Comparison of ENCODE assay signal across 9 mouse cellular contexts in the genomic region with DNA sequence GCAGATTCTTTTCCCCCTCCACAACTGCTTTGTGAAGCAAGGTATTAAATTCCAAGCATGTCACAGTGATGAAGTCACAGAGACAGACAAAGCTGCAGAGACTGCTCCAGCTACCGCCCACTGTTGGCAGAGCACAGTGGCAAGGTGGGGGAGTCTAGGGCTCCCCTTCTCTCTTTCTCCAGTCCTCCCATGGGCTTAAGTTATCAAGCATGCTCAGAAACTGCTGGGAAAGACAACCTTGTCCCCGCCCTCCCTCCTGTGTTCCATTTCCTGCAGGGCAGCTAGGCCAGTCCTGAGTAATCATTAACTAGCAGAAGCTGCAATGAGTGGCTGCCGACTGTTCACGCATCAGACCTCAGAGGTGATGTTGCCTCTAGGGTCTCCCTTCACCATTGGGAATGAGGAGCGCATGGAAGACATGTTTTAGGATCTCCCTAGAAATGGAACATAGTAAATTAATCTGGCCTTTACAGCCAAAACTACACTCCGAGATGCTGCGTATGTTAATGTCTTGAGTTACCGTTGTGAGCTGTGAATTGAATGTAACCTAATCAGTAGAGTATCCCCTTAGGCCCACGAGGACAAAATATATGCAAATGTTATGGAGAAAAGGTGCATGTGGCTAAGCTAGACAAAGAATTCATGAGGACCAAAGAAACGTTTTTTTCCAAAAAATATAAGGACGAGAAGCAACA.
DNase-seq lines count a peak whose midpoint lies in the region; ATAC-seq and TF ChIP-seq lines count a peak whose summit lies in the region.
"Had no signal": no experiment of that assay in that cellular context is flagged by ENCODE, and none has a peak within 500 bp of the region (broad histone marks: within the 10 kb centered on the region; RNA-seq: fewer than 3 reads in every experiment).

No protein-coding gene starts in this region.

- no peak for TF ChIP-seq EP300 in ES-Bruce4 (IDR thresholded peaks at IDR 0.05; ENCODE audit: insufficient read depth, low read depth, low read length)

- H3K36me3 ChIP-seq in ES-Bruce4 (ENCODE audit: control insufficient read depth, insufficient read depth, low read length, poor library complexity, severe bottlenecking): no peaks in the 10 kb centered on the region
- no peaks in the 10 kb centered on the region for H3K36me3 ChIP-seq in stomach, embryonic 16.5 days (ENCODE audit: control insufficient read depth, insufficient read depth, low read length)

- 30% methylated on average over 11 of the region's 11 CpGs for WGBS in stomach, embryonic 16.5 days

- H3K27ac ChIP-seq in ES-Bruce4 (ENCODE audit: insufficient read depth, low read length): peak overlapping the region; percentile 41; the same call in 1 of the 2 replicates
- peak overlapping the region; percentile 73 for H3K27ac ChIP-seq in stomach, embryonic 16.5 days (ENCODE audit: low read length)

- H3K27me3 ChIP-seq in ES-Bruce4 (ENCODE audit: control insufficient read depth, insufficient read depth, low read length, poor library complexity, severe bottlenecking): no peaks in the 10 kb centered on the region
- H3K27me3 ChIP-seq in stomach, embryonic 16.5 days (ENCODE audit: control insufficient read depth, insufficient read depth, low read length): no peaks in the 10 kb centered on the region

- no peak overlapping the region for H3K4me3 ChIP-seq in ES-Bruce4 (ENCODE audit: low read depth, low read length)
- H3K4me3 ChIP-seq in stomach, embryonic 16.5 days (replicated peaks; ENCODE audit: low read length): no peak overlapping the region
- H3K4me3 ChIP-seq: myocyte had no signal

- no peak for TF ChIP-seq CTCF in ES-Bruce4 (IDR thresholded peaks at IDR 0.05; ENCODE audit: low read depth, low read length)

- DNase-seq in embryo, embryonic 9.5 days (ENCODE audit: extremely low spot score): peak; percentile 49
- DNase-seq in kidney, adult 11 months: peak; percentile 89
- peak; percentile 38 to 54 for DNase-seq in lung, adult 18-20 months
- DNase-seq in gastrocnemius, postnatal 25 days: no peak
- DNase-seq in spleen, adult 12 weeks (ENCODE audit: low spot score): no peak
- no peak for DNase-seq in right cerebral cortex, adult 2 months (ENCODE audit: low spot score in 2 of 2)

- no peak for TF ChIP-seq POLR2A in ES-Bruce4 (IDR thresholded peaks at IDR 0.05; ENCODE audit: insufficient read depth, low read length)

- no peaks in the 10 kb centered on the region for H3K9me3 ChIP-seq in ES-Bruce4 (replicated peaks; ENCODE audit: control insufficient read depth, insufficient read depth, low read length, poor library complexity, severe bottlenecking)
- H3K9me3 ChIP-seq in stomach, embryonic 16.5 days (replicated peaks; ENCODE audit: control insufficient read depth, low read length): no peaks in the 10 kb centered on the region

- peaks cover 2% of the 10 kb centered on the region for H3K4me1 ChIP-seq in ES-Bruce4 (ENCODE audit: control insufficient read depth, insufficient read depth, low read length)
- peaks cover 3% of the 10 kb centered on the region for H3K4me1 ChIP-seq in stomach, embryonic 16.5 days (ENCODE audit: control insufficient read depth, insufficient read depth, low read length)

- H3K4me2 ChIP-seq in stomach, embryonic 16.5 days (ENCODE audit: low read depth, low read length): 0 out of 2 replicates have a peak overlapping the region, but pooled peaks have one; percentile 27

- ATAC-seq in stomach, embryonic 16.5 days (ENCODE audit: insufficient read depth, low FRiP score): peak; percentile 89

- no peak overlapping the region for H3K9ac ChIP-seq in ES-Bruce4 (ENCODE audit: low read depth, poor library complexity, severe bottlenecking)
- H3K9ac ChIP-seq in stomach, embryonic 16.5 days (ENCODE audit: low read length): no peak overlapping the region

Comparison
In these comparisons a context has a peak if more than half of its experiments do, and no peak if none do; other contexts are left out.
1. DNase-seq: peak in embryo, embryonic 9.5 days (single experiment), kidney, adult 11 months (single experiment) and lung, adult 18-20 months (2 of 2); none in gastrocnemius, postnatal 25 days (single experiment), spleen, adult 12 weeks (single experiment) and right cerebral cortex, adult 2 months (0 of 2).